Mouse (Mus musculus) spleen, adult 2 months (tissue): ENCODE data around the gene Ryr2. TPM values are rescaled to one million over a fixed set of nuclear protein-coding genes. Genes with fewer than 3 reads are reported as not detected.

Source experiments
- DNase-seq, 2 experiments: peaks; one replicate each; pipeline versions ENCODE4 v3.0.0 to v3.0.0-alpha.2; 2012 to 2021; ENCODE audit warnings: low spot score in 2 of 2, low read depth in 1 of 2
- H3K27ac ChIP-seq: fragments of 200-500 bp; 2 replicates; pipeline ENCODE4 v1.5.1; 2012; ENCODE audit warnings: low read length, inconsistent platforms; ENCODE audit not compliant: insufficient read depth
- H3K27me3 ChIP-seq: fragments of 200-500 bp; 2 replicates; pipeline ENCODE4 v1.6.1; 2012; ENCODE audit warnings: mild to moderate bottlenecking, moderate library complexity, low read length, inconsistent platforms; ENCODE audit not compliant: control insufficient read depth, insufficient read depth
- H3K36me3 ChIP-seq: fragments of 200-500 bp; 2 replicates; pipeline ENCODE4 v1.6.1; 2012; ENCODE audit warnings: mild to moderate bottlenecking, low read length, inconsistent platforms; ENCODE audit not compliant: control insufficient read depth, insufficient read depth
- H3K4me1 ChIP-seq: fragments of 200-500 bp; 2 replicates; pipeline ENCODE4 v1.6.1; 2011; ENCODE audit warnings: inconsistent platforms; ENCODE audit not compliant: control insufficient read depth, insufficient read depth, insufficient read length
- H3K4me3 ChIP-seq: fragments of 200-500 bp; 2 replicates; pipeline ENCODE4 v1.5.1; 2011; ENCODE audit warnings: mild to moderate bottlenecking, inconsistent platforms; ENCODE audit not compliant: insufficient read depth, insufficient read length; ENCODE audit errors: extremely low read depth
- CTCF ChIP-seq: fragments of 200-500 bp; IDR thresholded peaks from 2 replicates; pipeline ENCODE4 v1.5.1; 2011; ENCODE audit warnings: mild to moderate bottlenecking, inconsistent platforms; ENCODE audit not compliant: insufficient read depth, insufficient read length, insufficient replicate concordance; ENCODE audit errors: extremely low read depth
- POLR2A ChIP-seq: fragments of 200-500 bp; IDR thresholded peaks from 2 replicates; pipeline ENCODE4 v1.6.1; 2011; ENCODE audit warnings: low read depth, low read length, inconsistent platforms
- WGBS: fragments of 180-500 bp; shearing (Covaris S2); methylation state at CpG from one replicate; pipeline ENCODE4 v1.1.7; 2018; 5-methylcytosine and 5-hydroxymethylcytosine counted together
- polyA plus RNA-seq: library from polyadenylated mRNA; depleted of rRNA; stranded (reverse); fragments of >200 nt; gene quantifications from 2 replicates; pipeline ENCODE4 v1.2.3, GENCODE M21; 2012

Gene Ryr2
- polyA plus RNA-seq, 1 experiment = 0.27 TPM

DNA sequence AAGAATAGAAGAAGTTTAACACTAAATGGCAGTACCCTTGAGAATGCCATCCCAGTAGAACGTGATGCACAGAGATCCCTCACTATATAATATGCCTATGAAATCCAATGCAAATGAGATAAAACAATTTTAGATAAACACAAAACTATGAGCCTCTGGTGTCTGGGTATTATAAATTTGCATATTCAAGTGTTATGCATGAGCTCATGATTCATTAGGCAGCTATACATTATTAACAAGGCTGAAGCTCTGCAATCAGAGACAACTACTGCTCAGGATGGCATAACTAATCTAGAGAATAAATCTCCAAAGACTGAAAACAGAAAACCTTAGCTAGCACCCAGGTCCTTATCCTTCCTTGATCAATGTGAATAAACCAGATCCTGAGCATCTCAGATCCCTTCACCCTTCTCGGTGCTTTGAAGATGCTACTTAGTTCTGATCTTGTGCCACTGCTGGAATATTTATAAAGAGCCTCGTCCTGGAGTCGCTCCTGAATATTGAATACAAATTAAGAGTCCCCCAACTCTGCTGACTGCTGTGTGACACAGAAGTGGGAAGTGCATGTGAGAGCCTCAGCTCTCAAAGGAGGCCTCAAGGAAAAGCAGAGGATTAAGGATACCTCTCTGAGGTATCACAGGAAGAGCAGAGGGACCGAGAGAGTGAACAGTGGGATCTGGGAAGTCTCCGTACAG, 97.6 kb downstream of the Ryr2 start:
- no peaks in the 10 kb centered on the region for H3K36me3 ChIP-seq
- WGBS = 85% methylated on average over 6 of the region's 6 CpGs
- no peak overlapping the region for H3K27ac ChIP-seq
- H3K4me1 ChIP-seq = no peaks in the 10 kb centered on the region
- no peaks in the 10 kb centered on the region for H3K27me3 ChIP-seq
- H3K4me3 ChIP-seq = no peak overlapping the region
- no peak for TF ChIP-seq CTCF
- TF ChIP-seq POLR2A = no peak
- DNase-seq = no peak

- TF ChIP-seq POLR2A (no peak), CTCF (no peak)
- DNase-seq = no peak
- Histone ChIP-seq H3K36me3 (no peaks in the 10 kb centered on the region), H3K27me3 (no peaks in the 10 kb centered on the region), H3K4me3 (no peak overlapping the region), H3K27ac (no peak overlapping the region), H3K4me1 (no peaks in the 10 kb centered on the region)
- 79% methylated on average over 2 of the region's 2 CpGs for WGBS
Observed at GRCm38 (mm10) chr13:12007579-12007978, 99.2 kb downstream of the Ryr2 start.

DNA sequence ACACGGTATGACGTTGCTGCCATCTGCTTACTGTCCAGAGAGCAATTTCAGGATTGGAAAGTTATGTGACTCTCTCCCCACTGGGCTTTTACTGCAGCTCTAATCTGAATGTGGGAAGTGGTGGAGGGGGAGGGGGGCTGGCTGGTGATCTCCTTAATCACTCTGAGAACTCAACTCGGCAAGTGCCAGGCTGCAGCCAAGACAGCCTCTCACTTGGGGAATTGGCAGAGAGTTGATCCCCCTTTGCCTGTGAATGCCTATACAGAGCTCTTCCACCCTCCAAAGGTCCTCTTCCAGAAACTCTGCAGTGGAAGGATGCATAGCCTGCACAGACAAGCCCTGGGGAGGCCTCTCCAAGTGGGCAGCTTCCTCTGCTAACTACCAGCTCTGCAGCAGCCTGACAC, 104.9 kb downstream of the Ryr2 start:
- Histone ChIP-seq H3K4me1 (no peaks in the 10 kb centered on the region), H3K4me3 (no peak overlapping the region), H3K27ac (no peak overlapping the region), H3K36me3 (no peaks in the 10 kb centered on the region), H3K27me3 (no peaks in the 10 kb centered on the region)
- TF ChIP-seq CTCF (no peak), POLR2A (no peak)
- no peak for DNase-seq
- WGBS = 61% methylated on average over 3 of the region's 3 CpGs

DNA sequence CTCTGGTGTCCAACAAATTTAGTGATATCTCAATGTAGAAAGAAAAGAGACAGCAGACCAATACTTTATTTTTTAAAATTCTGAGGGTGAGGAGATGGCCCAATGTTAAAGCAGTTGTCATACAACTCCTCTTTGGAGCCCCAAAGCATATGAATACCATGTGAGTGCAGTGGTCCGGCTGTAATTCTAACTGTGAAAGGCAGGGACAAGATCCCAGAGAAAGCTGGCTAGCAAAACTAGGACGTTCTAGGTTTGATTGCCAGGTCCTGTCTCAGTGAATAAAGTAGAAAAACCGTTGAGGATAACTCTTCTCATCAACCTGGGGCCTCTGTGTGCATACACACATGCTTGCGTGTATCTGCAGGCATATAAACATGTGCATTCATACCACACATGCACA, 106.9 kb downstream of the Ryr2 start:
- Histone ChIP-seq H3K36me3 (no peaks in the 10 kb centered on the region), H3K27me3 (no peaks in the 10 kb centered on the region), H3K27ac (no peak overlapping the region), H3K4me1 (no peaks in the 10 kb centered on the region), H3K4me3 (no peak overlapping the region)
- TF ChIP-seq CTCF (no peak), POLR2A (no peak)
- WGBS = 71% methylated on average over 4 of the region's 4 CpGs
- DNase-seq = no peak

GRCm38 (mm10) chr13:11997366-11997765, 109.4 kb downstream of the Ryr2 start:
- no peaks in the 10 kb centered on the region for H3K4me1 ChIP-seq
- H3K36me3 ChIP-seq = no peaks in the 10 kb centered on the region
- no peak overlapping the region for H3K27ac ChIP-seq
- no peaks in the 10 kb centered on the region for H3K27me3 ChIP-seq
- H3K4me3 ChIP-seq = no peak overlapping the region
- no peak for DNase-seq
- TF ChIP-seq POLR2A (no peak), CTCF (no peak)
- 77% methylated on average over 2 of the region's 2 CpGs for WGBS

GRCm38 (mm10) chr13:11987556-11987955, 119.2 kb downstream of the Ryr2 start:
- H3K4me3 ChIP-seq = no peak overlapping the region
- no peak overlapping the region for H3K27ac ChIP-seq
- H3K4me1 ChIP-seq = no peaks in the 10 kb centered on the region
- TF ChIP-seq POLR2A (no peak), CTCF (no peak)
- 75% methylated on average over 4 of the region's 4 CpGs for WGBS
- DNase-seq = no peak
- H3K27me3 ChIP-seq = no peaks in the 10 kb centered on the region
- H3K36me3 ChIP-seq = no peaks in the 10 kb centered on the region

- no peak for DNase-seq
- no peak overlapping the region for H3K27ac ChIP-seq
- no peak overlapping the region for H3K4me3 ChIP-seq
- H3K27me3 ChIP-seq = no peaks in the 10 kb centered on the region
- 100% methylated on average over 3 of the region's 3 CpGs for WGBS
- H3K4me1 ChIP-seq = no peaks in the 10 kb centered on the region
- TF ChIP-seq CTCF (no peak), POLR2A (no peak)
- H3K36me3 ChIP-seq = no peaks in the 10 kb centered on the region
Observed at GRCm38 (mm10) chr13:11985056-11985455, 121.7 kb downstream of the Ryr2 start.
